Mouse (Mus musculus): ENCODE measurements around the gene Ttll13. TPM values are rescaled to one million over a fixed set of nuclear protein-coding genes. Genes with fewer than 3 reads are reported as not detected.

The Ttll13 gene
- polyA plus RNA-seq (2017; shearing (Covaris generic)), result 0.61 TPM

DNA sequence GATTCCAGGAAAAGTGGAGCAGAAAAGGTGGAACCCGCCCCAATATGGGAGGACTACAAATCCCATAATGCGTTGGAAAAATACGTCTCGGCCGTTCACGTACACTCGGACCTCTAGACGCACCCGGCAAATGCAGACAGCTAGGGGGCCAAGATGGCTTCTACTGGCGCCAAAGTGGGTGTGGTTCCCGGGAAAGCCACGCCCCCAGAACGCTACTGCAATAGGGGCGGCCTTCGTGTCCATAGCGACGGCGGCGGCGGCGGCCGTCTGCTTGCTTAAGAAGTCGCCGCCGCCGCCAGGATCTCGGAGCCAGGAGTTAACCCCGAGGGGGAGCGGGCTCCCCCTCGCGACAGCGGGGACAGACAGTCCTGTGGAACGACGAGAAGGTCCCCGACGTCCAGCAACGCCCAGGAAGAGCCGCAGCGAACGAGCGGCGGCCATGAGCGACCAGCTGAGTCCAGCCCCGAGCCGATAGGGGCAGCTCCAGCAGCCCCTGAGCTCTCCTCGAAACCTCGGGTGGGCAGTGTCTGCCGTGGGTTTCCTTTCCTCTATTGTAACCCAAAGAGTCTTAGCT is at the start of gene Ttll13:
TSS of gene Ttll13 (plus strand) at position 229 of the 574 bp plus-strand sequence.

DNA sequence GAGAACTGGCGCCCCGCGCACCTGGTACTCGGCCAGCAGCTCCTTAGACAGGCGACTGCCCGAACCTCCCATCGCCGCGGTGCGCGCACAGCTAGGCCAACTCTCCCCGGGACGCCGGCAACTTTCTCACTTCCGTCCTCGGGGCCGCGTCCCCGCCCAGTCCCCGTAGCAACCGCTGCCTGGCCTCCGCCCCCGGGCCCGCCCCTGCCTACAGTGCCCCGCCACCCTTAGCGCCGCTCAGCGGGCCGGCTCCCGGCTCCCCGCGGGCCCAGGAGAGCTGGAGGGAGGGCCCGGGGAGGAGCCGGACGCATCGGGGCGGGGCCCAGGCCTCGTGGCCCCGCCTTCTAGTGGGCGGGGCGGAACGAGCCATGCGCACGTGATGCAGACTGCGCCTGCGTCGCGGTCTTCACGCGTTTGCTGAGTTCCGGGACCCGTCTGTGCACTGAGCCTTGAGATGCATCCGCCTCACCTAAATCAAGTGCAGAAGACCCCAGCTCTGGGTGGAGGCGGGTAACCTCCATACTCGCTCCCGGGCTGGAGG is 13.6 kb upstream of the Ttll13 start, which contains the start of the genes Cib1 and Gdpgp1:
TSS of gene Cib1 (minus strand) at position 325 of the 541 bp plus-strand sequence.
TSS of gene Gdpgp1 (plus strand) at position 377 of the 541 bp plus-strand sequence.

DNA sequence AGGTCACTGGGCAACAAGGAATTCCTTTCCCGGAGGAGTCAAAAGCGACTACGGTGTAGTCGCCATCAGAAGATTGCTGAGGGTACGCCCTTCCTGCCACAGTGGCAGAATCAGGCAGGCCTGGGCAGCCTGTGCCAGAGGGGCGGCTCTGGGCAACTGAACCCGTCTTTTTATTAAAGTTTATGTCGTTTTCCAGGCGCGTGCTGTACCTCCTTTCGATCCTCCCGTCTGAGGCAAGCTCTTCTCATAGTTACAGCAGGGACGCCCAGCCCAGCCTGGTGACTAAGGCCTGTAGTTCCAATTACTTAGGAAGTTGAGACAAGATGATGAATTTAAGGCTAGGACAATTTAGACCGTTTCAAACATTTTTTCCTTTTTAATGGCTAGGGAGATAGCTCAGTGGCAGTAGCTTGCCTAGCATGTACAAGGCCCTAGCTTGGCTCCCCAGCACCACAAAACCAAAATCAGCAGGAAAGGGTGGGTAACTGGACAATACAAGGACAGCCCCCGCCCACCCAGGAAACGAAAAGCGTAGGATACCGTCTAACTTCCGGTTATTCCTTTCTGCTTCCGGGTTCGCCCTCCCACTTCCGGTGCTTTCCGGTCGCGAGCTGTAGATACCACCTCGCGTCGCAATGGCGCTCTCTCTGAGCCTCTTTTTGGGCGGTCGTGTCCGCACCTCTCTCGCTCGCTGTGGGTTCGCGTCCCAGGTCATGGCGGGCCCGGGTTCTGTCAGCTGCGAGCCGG is 14.6 kb downstream of the Ttll13 start, which contains the start of gene Ngrn:
TSS of gene Ngrn (plus strand) at position 591 of the 747 bp plus-strand sequence.

DNA sequence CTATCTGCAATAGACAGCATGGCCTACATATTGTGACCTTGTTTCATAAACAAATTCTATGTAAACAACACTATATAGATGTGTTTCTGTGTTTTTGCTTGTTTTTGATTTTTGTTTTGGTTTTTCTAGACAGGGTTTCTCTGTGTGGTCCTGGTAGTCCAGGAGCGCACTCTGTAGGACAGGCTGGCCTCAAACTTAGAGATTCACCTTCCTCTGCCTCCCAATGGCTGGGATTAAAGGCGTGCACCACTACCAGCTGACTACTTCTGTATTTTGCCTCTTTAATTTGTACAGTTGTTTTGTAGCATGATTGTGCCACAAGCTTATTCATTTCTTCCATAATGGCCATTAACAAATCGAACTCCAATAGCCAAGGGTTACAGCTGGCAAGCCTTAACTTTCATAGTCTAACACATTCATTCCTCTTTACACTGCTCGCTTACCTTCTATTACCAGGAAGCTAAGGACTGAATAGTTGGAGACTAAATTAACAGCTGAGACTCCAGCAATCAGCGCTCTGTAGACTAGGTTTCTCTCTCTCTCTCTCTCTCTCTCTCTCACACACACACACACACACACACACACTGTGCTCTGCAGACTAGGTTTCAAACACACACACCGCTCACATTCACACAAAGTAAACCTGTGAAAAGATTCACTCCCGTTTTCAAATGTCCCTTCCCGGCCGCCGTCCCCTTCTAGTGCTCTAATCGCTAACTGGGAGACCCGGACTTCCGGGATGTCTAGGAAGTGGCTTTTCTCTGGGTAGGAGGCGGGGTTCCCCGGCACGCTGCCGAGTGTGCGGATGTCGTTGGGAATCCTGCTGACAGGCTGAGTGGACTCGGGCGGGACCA is 22.9 kb downstream of the Ttll13 start, which contains the start of gene Vps33b:
TSS of gene Vps33b (plus strand) at position 753 of the 854 bp plus-strand sequence.

DNA sequence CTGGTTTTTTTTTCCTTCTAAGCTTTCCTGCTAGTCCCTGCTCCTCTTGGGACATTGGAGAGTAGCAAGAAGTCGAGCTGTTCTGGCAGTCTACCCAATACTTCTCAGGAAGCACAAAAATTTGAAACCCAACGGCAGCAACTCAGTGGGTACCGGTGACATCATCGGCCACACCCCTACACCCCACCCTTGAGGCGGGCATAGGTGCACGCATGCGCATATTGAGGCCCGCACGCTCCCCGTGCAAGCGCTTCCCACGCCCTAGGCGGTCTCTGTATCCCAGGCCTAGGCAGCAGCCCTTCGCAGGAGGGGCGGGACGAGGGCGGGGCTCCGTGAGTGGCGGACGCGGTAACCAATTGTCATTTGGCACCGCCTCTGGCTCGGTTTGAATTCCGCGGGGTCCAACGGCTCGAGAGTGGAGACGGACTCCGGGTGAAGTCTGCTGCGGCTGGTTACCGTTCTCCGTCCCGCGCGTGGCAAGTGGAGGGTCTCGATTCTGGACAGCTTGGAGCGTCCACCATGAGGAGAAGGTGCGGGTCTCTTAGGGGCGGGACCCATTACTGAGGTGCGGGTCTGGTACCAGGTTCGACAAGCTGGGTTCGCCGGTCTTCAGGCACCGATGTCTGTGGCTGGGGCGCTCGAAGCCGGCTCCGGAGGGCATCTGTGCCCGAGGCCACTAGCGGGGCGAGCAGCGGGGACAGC is 48.0 kb downstream of the Ttll13 start, which contains the start of gene Prc1:
TSS of gene Prc1 (plus strand) at position 389 of the 702 bp plus-strand sequence.

Other genes starting within 250 kb of the Ttll13 start
- gene Zfp710, start 221.6 kb upstream of the Ttll13 start, polyA plus RNA-seq (2017; shearing (Covaris generic)), result 3.2 TPM
- gene Idh2, start 131.0 kb upstream of the Ttll13 start, polyA plus RNA-seq (2017; shearing (Covaris generic)), result 35.0 TPM
- 9.2 TPM for gene Sema4b, start 59.5 kb upstream of the Ttll13 start, polyA plus RNA-seq (2017; shearing (Covaris generic))
- 178 TPM for gene Cib1, start 13.6 kb upstream of the Ttll13 start, polyA plus RNA-seq (2017; shearing (Covaris generic))
- 11.0 TPM for gene Gdpgp1, start 13.5 kb upstream of the Ttll13 start, polyA plus RNA-seq (2017; shearing (Covaris generic))
- 55.3 TPM for gene Ngrn, start 14.8 kb downstream of the Ttll13 start, polyA plus RNA-seq (2017; shearing (Covaris generic))
- 48.1 TPM for gene Vps33b, start 23.3 kb downstream of the Ttll13 start, polyA plus RNA-seq (2017; shearing (Covaris generic))
- 18.1 TPM for gene Prc1, start 48.1 kb downstream of the Ttll13 start, polyA plus RNA-seq (2017; shearing (Covaris generic))
- gene Rccd1, start 78.1 kb downstream of the Ttll13 start, polyA plus RNA-seq (2017; shearing (Covaris generic)), result 27.0 TPM
- 86.8 TPM for gene Unc45a, start 94.6 kb downstream of the Ttll13 start, polyA plus RNA-seq (2017; shearing (Covaris generic))
- gene Hddc3, start 96.7 kb downstream of the Ttll13 start, polyA plus RNA-seq (2017; shearing (Covaris generic)), result 6.9 TPM
- gene Man2a2, start 125.0 kb downstream of the Ttll13 start, polyA plus RNA-seq (2017; shearing (Covaris generic)), result 13.0 TPM
- 1.7 TPM for gene Fes, start 141.6 kb downstream of the Ttll13 start, polyA plus RNA-seq (2017; shearing (Covaris generic))
- 8.9 TPM for gene Furin, start 159.1 kb downstream of the Ttll13 start, polyA plus RNA-seq (2017; shearing (Covaris generic))